Mouse (Mus musculus): ENCODE measurements around the gene Rrp36. TPM values are rescaled to one million over a fixed set of nuclear protein-coding genes. Genes with fewer than 3 reads are reported as not detected.

Rrp36 gene
- polyA plus RNA-seq, 1 experiment from 2014 or later = 54.4 TPM

DNA sequence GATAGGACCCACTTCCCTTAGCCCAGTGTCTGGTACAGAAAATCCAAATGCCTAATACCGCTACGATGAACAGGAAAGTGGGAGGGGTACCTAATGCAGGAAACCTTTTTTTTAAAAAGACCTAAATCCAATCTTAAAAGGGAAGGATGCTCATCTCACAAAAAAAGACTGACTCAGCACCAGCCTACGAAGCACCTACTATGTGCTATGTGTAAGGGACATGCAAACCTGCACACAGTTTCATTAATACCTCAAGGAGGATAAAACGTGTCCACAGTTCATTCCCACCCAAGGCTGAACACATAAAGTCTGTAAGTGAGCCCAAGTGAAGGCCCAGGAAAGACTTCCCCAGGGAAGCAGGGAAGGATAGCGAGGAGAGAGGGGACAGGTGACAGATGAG lies 28.4 kb upstream of the Rrp36 start:
- Histone ChIP-seq H3K4me3 (replicated peaks) (no peak overlapping the region), H3K36me3 (replicated peaks) (peaks cover 26% of the 10 kb centered on the region), H3K4me1 (peaks cover 39% of the 10 kb centered on the region), H3K4me2 (peak overlapping the region; percentile 70), H3K9ac (peak overlapping the region; percentile 89), H3K27me3 (no peaks in the 10 kb centered on the region), H3K27ac (no peak overlapping the region), H3K9me3 (no peaks in the 10 kb centered on the region)
- ATAC-seq (ENCODE audit: low FRiP score) = no peak
- WGBS = 93% methylated on average over 5 of the region's 5 CpGs

DNA sequence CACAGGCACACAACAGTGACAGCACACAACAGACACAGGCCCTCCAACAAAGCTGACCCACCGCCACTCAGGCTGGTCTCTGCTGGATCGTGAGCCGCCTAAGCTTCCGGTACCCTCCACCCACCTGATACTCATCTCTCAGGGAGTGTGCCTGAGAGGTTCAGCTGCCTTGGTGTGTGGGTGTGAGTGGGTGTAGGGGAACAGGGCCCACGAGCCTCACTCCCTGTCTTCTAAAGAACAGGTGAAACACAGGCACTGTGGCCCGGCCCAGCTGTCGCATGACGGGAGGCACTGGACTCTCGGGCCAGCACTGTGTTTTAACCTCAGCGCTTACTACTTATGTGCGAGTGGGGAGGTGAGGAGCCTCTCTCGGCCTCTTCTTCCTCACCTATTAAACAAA lies 27.9 kb upstream of the Rrp36 start:
- Histone ChIP-seq H3K27ac (no peak overlapping the region), H3K27me3 (no peaks in the 10 kb centered on the region), H3K4me1 (peaks cover 39% of the 10 kb centered on the region), H3K36me3 (replicated peaks) (peaks cover 26% of the 10 kb centered on the region), H3K9ac (peak overlapping the region; percentile 25; the same call in 1 of the 2 replicates), H3K4me2 (0 out of 2 replicates have a peak overlapping the region, but pooled peaks have one; percentile 70), H3K9me3 (no peaks in the 10 kb centered on the region), H3K4me3 (replicated peaks) (no peak overlapping the region)
- WGBS = 86% methylated on average over 12 of the region's 12 CpGs
- no peak for ATAC-seq (ENCODE audit: low FRiP score)

DNA sequence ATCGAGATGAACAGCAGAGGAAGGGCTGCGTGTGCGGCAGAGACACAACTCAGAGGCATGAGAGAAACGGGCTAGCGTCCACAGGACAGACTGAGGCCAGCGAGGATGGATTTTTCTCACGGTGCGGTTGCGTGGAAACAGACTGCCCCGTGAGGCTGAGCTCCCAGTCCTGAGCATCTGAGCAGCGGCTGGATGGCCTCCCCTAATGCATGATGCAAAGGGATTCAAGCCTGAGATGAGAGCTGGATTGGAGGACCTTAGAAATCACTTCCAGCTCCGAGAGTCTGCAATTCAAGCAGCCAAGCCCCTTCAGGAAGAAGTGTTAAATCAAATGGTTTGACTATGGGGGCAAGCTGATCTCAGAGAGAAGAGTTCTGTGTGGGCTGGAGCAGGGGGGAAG lies 27.3 kb upstream of the Rrp36 start:
- Histone ChIP-seq H3K9ac (peak overlapping the region; percentile 25; the same call in 1 of the 2 replicates), H3K4me2 (no peak overlapping the region), H3K9me3 (no peaks in the 10 kb centered on the region), H3K27ac (no peak overlapping the region), H3K27me3 (no peaks in the 10 kb centered on the region), H3K4me3 (replicated peaks) (no peak overlapping the region), H3K36me3 (replicated peaks) (peaks cover 28% of the 10 kb centered on the region), H3K4me1 (peaks cover 38% of the 10 kb centered on the region)
- no peak for ATAC-seq (ENCODE audit: low FRiP score)
- WGBS = 89% methylated on average over 12 of the region's 12 CpGs

DNA sequence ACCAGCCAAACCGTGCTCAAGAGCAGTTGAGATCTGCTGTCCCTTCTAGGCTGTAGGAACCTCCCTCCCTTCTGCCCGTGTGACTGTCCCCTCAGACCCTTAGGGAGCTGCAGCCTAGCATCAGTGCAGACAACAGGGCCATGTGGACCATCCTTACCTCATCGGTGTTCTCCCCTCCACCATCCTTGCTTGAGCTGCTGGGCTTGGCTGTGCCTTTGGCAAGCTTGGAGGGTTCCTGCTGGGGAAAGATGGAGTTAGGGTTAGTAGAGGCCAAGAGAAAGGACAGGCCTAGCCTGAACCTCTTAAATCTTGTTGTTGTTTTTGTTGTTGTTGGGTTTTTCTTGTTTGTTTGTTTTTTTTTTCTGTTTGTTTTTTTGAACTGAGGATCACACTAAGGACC lies 25.8 kb upstream of the Rrp36 start:
- no peak overlapping the region for H3K4me2 ChIP-seq
- WGBS = 90% methylated on average over 3 of the region's 3 CpGs

GRCm38 (mm10) chr17:46699245-46699644 lies 25.1 kb upstream of the Rrp36 start:
- peaks cover 37% of the 10 kb centered on the region for H3K36me3 ChIP-seq (replicated peaks)
- WGBS = 83% methylated on average over 5 of the region's 5 CpGs
- H3K9me3 ChIP-seq = no peaks in the 10 kb centered on the region
- H3K27ac ChIP-seq = no peak overlapping the region
- H3K4me3 ChIP-seq (replicated peaks) = no peak overlapping the region
- no peak overlapping the region for H3K4me2 ChIP-seq
- no peaks in the 10 kb centered on the region for H3K27me3 ChIP-seq
- ATAC-seq (ENCODE audit: low FRiP score) = no peak
- no peak overlapping the region for H3K9ac ChIP-seq
- H3K4me1 ChIP-seq = peaks cover 31% of the 10 kb centered on the region

More for the DNA sequence above, 25.8 kb upstream of the Rrp36 start:
- Histone ChIP-seq H3K36me3 (replicated peaks) (peaks cover 37% of the 10 kb centered on the region), H3K27ac (no peak overlapping the region), H3K4me1 (peaks cover 31% of the 10 kb centered on the region), H3K9ac (no peak overlapping the region), H3K9me3 (no peaks in the 10 kb centered on the region), H3K4me3 (replicated peaks) (no peak overlapping the region), H3K27me3 (no peaks in the 10 kb centered on the region)
- ATAC-seq (ENCODE audit: low FRiP score) = no peak

- 88% methylated on average over 6 of the region's 6 CpGs for WGBS
- H3K4me3 ChIP-seq (replicated peaks) = no peak overlapping the region
- ATAC-seq (ENCODE audit: low FRiP score) = no peak
- H3K27ac ChIP-seq = no peak overlapping the region
- no peaks in the 10 kb centered on the region for H3K27me3 ChIP-seq
- no peaks in the 10 kb centered on the region for H3K9me3 ChIP-seq
- no peak overlapping the region for H3K9ac ChIP-seq
- H3K4me1 ChIP-seq = peaks cover 24% of the 10 kb centered on the region
- no peak overlapping the region for H3K4me2 ChIP-seq
- H3K36me3 ChIP-seq (replicated peaks) = peaks cover 42% of the 10 kb centered on the region
These were observed 24.4 kb upstream of the Rrp36 start for GRCm38 (mm10) chr17:46698515-46698914.

DNA sequence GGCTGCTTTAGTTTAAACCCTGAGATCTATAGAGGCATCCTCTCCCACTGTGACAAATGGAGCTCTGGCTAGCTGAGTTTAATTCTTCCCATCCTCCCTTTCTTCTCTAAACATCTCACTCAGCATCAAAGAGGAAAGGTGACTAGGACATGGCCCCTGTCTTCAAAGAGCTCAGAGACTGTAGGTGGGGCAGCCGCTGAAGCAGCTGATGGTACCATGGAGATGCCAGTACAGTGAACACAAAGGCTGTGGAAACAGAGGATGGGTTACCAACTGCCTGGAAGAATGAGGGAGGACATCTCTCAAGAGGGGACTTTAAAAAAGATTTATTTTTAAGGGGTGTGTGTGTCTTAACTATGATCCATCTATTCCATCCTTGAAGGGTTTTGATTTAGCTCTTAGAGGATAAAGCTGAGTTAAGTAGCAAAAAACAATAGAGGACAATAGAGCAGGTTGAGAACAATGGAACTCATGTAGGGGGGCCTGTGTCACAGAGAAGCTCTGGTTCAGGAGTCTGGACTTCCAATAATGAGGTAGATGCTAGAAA lies 20.4 kb upstream of the Rrp36 start:
- H3K9ac ChIP-seq = no peak overlapping the region
- ATAC-seq (ENCODE audit: low FRiP score) = no peak
- no peak overlapping the region for H3K4me3 ChIP-seq (replicated peaks)
- no peaks in the 10 kb centered on the region for H3K27me3 ChIP-seq
- 78% methylated on average over 1 of the region's 1 CpGs for WGBS
- H3K4me1 ChIP-seq = no peaks in the 10 kb centered on the region
- no peaks in the 10 kb centered on the region for H3K9me3 ChIP-seq
- H3K27ac ChIP-seq = no peak overlapping the region
- no peak overlapping the region for H3K4me2 ChIP-seq
- peaks cover 43% of the 10 kb centered on the region for H3K36me3 ChIP-seq (replicated peaks)

- no peak overlapping the region for H3K27ac ChIP-seq
- H3K4me2 ChIP-seq = no peak overlapping the region
- ATAC-seq (ENCODE audit: low FRiP score) = no peak
- H3K9me3 ChIP-seq = no peaks in the 10 kb centered on the region
- H3K4me3 ChIP-seq (replicated peaks) = no peak overlapping the region
- H3K9ac ChIP-seq = no peak overlapping the region
- H3K36me3 ChIP-seq (replicated peaks) = peaks cover 33% of the 10 kb centered on the region
- H3K4me1 ChIP-seq = no peaks in the 10 kb centered on the region
- 90% methylated on average over 2 of the region's 2 CpGs for WGBS
- no peaks in the 10 kb centered on the region for H3K27me3 ChIP-seq
These were observed 17.2 kb upstream of the Rrp36 start for GRCm38 (mm10) chr17:46691390-46691789.

GRCm38 (mm10) chr17:46690665-46691064 lies 16.5 kb upstream of the Rrp36 start:
- Histone ChIP-seq H3K4me3 (replicated peaks) (no peak overlapping the region), H3K4me2 (no peak overlapping the region), H3K36me3 (replicated peaks) (peaks cover 33% of the 10 kb centered on the region), H3K9ac (no peak overlapping the region), H3K9me3 (no peaks in the 10 kb centered on the region), H3K4me1 (no peaks in the 10 kb centered on the region), H3K27me3 (no peaks in the 10 kb centered on the region), H3K27ac (no peak overlapping the region)
- WGBS = 94% methylated on average over 12 of the region's 12 CpGs
- no peak for ATAC-seq (ENCODE audit: low FRiP score)

- Histone ChIP-seq H3K9ac (no peak overlapping the region), H3K4me1 (peaks cover 9% of the 10 kb centered on the region), H3K4me2 (no peak overlapping the region), H3K4me3 (replicated peaks) (no peak overlapping the region), H3K27ac (no peak overlapping the region), H3K27me3 (no peaks in the 10 kb centered on the region), H3K9me3 (no peaks in the 10 kb centered on the region), H3K36me3 (replicated peaks) (peaks cover 50% of the 10 kb centered on the region)
- 94% methylated on average over 6 of the region's 6 CpGs for WGBS
- no peak for ATAC-seq (ENCODE audit: low FRiP score)
These were observed 11.8 kb upstream of the Rrp36 start for GRCm38 (mm10) chr17:46685913-46686312.

DNA sequence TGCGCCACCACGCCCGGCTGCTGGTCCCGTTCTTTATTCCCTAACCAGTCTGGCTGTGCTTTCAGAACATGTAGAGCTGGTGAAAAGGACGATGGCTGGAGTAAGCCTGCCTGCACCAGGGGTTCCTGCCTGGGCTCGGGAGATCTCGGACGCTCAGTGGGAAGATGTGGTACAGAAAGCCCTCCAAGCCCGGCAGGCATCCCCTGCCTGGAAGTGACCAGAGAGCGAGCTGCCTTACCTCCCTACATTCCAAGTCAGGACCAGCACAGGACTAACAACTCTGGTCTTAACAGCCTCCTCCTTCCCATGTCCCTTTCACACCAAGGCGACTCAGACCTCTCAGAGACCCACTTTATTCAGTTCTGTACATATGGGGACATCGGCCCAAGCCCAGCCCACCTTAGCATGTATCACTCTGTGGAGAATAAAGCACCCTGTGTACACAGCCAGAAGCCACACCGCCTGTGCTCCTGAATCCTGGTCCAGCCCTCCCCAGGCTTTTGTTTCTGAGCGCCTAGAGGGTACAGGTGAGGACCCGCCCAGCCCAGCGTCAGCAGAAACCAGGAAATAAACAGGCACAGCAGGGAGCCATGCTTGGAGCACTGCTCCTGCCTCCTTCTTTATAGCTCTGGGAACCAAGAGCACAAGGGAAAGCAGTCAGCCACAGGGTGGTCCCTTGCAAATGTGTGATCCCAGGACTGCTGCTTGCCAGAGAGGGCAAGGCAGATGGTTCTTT lies 8.7 kb upstream of the Rrp36 start:
- Histone ChIP-seq H3K9ac (no peak overlapping the region), H3K36me3 (replicated peaks) (peaks cover 51% of the 10 kb centered on the region), H3K27me3 (no peaks in the 10 kb centered on the region), H3K4me3 (replicated peaks) (no peak overlapping the region), H3K27ac (no peak overlapping the region), H3K4me1 (peaks cover 30% of the 10 kb centered on the region), H3K4me2 (no peak overlapping the region), H3K9me3 (no peaks in the 10 kb centered on the region)
- ATAC-seq (ENCODE audit: low FRiP score) = no peak
- WGBS = 81% methylated on average over 16 of the region's 16 CpGs

DNA sequence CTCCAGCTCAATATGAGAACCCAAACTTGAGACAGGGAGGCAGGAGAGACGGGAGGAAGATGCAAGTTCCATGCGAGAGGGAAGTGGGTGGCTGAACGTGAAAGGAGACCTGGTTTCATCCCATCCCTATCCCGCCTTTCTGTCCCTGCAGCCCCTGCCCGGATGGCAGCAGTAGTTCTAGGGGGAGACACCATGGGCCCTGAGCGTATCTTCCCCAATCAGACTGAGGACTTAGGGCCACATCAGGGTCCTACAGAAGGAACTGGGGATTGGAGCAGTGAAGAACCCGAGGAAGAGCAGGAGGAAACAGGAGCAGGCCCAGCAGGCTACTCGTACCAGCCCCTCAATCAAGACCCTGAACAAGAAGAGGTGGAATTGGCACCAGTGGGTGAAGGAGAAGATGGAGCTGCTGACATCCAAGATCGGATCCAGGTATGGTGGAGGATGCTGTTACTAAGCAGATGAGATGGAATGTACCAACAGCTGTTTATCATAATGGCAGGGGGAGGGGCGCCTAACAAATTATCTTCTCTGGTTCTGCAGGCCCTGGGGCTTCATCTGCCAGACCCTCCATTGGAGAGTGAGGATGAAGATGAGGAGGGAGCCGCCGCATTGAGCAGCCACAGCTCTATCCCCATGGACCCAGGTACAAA lies 7.4 kb upstream of the Rrp36 start:
- Histone ChIP-seq H3K9me3 (no peaks in the 10 kb centered on the region), H3K36me3 (replicated peaks) (peaks cover 53% of the 10 kb centered on the region), H3K4me3 (replicated peaks) (peak overlapping the region; percentile 88), H3K9ac (peak overlapping the region; percentile 50), H3K27me3 (no peaks in the 10 kb centered on the region), H3K4me1 (peaks cover 32% of the 10 kb centered on the region), H3K27ac (peak overlapping the region; percentile 70; the same call in 1 of the 2 replicates), H3K4me2 (peak overlapping the region; percentile 76)
- 28% methylated on average over 12 of the region's 12 CpGs for WGBS
- ATAC-seq (ENCODE audit: low FRiP score) = peak; percentile 1; the same call in 1 of the 2 replicates
